Mouse (Mus musculus): ENCODE data around the gene Nfix. TPM values are rescaled to one million over a fixed set of nuclear protein-coding genes. Genes with fewer than 3 reads are reported as not detected.
"Not testable (repeated sequence)": the region's sequence is repeated elsewhere in the genome, so short reads cannot be mapped to it uniquely, and the experiment has no call there.

The Nfix gene
- polyA plus RNA-seq, 1 experiment: 82.8 TPM

DNA sequence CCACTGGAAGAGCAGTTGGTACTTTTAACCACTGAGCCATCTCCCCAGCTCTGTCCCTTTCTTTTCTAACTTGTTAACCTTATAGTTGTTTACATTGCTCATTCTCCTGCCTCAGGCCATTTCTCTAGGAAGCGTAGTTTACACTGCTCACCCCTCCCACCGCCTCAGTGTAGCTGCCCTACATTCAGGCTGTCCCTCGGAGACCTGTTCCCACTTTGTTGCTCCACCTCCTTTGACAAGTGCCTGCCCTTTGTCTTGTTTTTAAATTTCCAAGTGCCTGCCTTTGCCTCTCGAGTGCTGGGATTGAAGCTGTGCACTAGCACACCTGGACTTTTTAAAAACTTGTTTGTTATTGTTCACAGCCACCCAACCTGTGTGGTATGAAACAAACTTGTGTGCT lies 106.8 kb downstream of the Nfix start:
- no peaks in the 10 kb centered on the region for H3K4me1 ChIP-seq (ENCODE audit: control insufficient read depth, insufficient read depth, low read length)
- no peak overlapping the region for H3K4me3 ChIP-seq (ENCODE audit: insufficient read depth, low read length)
- TF ChIP-seq POLR2A (IDR thresholded peaks at IDR 0.05; ENCODE audit: extremely low read depth, insufficient read depth, low read length): no peak
- TF ChIP-seq CTCF (IDR thresholded peaks at IDR 0.05; ENCODE audit: extremely low read depth, insufficient read depth, low read length): no peak

DNA sequence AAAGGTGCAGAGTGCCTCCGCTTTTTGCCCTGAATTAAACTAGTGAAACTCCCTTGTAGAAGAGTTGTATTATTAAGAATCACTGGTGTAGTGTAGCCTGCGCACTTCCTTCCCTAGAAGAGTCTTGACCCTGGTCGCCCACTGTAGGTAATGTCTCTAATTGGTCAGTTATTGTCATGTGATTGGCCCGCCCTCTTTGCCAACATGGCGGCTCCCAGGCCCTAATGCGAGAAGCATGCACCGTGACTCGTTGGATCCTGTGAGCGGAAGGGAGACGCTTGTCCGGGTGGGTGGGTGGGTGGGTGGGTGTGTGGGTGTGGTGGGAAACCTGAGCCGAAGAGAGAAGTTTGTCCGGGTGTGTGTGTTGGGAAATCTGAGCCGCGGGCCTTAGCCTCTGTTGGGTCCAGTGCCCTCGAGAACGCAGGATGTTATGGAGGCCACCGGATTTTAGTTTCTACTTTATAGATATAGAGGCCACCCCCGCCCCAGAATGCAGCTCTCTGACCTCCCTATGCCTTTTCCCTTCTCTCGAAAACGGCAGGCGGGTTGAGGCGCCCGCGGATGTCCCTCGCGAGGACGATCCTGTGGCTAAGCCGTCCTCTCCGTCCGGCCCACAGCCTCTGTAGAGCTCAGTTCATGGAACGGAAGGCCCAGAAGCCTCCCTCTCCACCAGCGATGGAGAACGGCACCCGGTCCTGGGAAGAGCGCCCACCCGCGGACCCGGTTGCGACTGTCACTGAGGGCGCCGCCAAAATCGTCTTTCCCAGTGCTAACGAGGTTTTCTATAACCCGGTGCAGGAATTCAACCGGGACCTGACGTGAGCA lies 110.8 kb downstream of the Nfix start:
- no peak overlapping the region for H3K27ac ChIP-seq (ENCODE audit: insufficient read depth, low read length)
- peak overlapping the region; percentile 60 for H3K4me3 ChIP-seq (ENCODE audit: insufficient read depth, low read length)
- H3K4me1 ChIP-seq (ENCODE audit: control insufficient read depth, insufficient read depth, low read length): peaks cover 12% of the 10 kb centered on the region
- TF ChIP-seq POLR2A (IDR thresholded peaks at IDR 0.05; ENCODE audit: extremely low read depth, insufficient read depth, low read length) (peak; percentile 35; the same call in 1 of the 2 replicates), CTCF (IDR thresholded peaks at IDR 0.05; ENCODE audit: extremely low read depth, insufficient read depth, low read length) (no peak)

More for the DNA sequence above, 106.8 kb downstream of the Nfix start:
- H3K27ac ChIP-seq (ENCODE audit: insufficient read depth, low read length): no peak overlapping the region

DNA sequence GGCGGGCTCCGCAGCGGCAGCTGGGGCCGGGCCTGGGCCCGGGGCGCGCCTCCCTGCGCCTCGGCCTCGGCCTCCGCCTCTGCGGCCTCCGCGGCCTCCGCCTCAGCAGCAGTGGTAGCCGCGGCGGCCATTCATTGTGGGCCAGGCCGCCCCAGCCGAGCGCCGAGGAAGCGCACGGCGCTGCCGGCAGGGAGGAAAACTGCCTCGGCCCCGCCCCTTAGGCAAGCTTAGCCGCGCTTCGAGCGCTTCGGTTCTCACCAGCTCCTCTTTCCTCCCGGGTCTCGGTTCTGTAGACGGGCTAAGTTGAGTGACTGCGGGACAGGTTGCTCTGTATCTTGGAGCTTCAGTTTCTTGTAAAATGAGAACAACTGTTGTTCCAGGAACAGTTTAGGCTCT lies 112.4 kb downstream of the Nfix start, which contains the start of gene Nacc1:
Gene Nacc1 (minus strand): TSS at position 158 of the 396 bp plus-strand sequence.
- Histone ChIP-seq H3K4me1 (ENCODE audit: control insufficient read depth, insufficient read depth, low read length) (peaks cover 15% of the 10 kb centered on the region), H3K27ac (ENCODE audit: insufficient read depth, low read length) (peak within 1 kb of the TSS; percentile 80), H3K4me3 (ENCODE audit: insufficient read depth, low read length) (peak within 1 kb of the TSS; percentile 74)
- TF ChIP-seq POLR2A (IDR thresholded peaks at IDR 0.05; ENCODE audit: extremely low read depth, insufficient read depth, low read length) (no peak), CTCF (IDR thresholded peaks at IDR 0.05; ENCODE audit: extremely low read depth, insufficient read depth, low read length) (no peak)

DNA sequence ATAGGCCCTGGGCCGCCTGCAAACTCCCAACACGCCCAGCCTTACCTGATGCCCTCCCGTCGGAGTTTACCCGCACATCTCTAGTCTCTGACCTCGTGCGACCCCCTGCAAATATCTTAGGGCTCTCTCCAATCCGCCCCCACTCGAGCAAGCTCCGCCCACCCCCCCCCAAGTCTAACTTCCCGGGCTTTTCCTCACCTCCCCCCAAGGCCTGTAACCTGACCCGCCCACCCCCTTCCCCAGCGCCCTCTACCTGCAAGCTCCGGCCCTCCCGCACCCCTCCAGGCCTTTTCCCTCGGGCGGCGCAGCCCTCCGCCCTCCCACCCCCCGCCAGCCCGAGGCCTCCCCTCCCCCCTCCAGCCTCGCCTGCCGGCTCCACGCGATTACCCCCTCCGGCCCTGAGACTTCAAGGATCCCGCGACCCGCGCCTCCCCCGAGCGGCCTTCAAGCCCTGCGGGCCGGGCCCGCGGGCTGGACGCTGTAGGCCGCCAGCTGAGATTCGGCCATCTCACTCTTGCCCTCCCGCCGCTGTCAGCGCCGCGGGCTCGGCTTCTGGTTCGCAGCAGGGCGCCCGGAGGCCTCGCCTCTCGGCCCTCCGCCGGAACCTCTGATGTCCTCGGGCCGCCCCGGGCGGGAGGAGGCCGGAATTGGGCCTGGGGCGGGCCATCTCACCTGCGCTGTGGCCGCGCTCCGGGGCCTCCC lies 113.0 kb downstream of the Nfix start:
- peak overlapping the region; percentile 80; the same call in 1 of the 2 replicates for H3K27ac ChIP-seq (ENCODE audit: insufficient read depth, low read length)
- TF ChIP-seq POLR2A (IDR thresholded peaks at IDR 0.05; ENCODE audit: extremely low read depth, insufficient read depth, low read length): no peak
- no peak for TF ChIP-seq CTCF (IDR thresholded peaks at IDR 0.05; ENCODE audit: extremely low read depth, insufficient read depth, low read length)
- peaks cover 18% of the 10 kb centered on the region for H3K4me1 ChIP-seq (ENCODE audit: control insufficient read depth, insufficient read depth, low read length)
- peak overlapping the region; percentile 74 for H3K4me3 ChIP-seq (ENCODE audit: insufficient read depth, low read length)

DNA sequence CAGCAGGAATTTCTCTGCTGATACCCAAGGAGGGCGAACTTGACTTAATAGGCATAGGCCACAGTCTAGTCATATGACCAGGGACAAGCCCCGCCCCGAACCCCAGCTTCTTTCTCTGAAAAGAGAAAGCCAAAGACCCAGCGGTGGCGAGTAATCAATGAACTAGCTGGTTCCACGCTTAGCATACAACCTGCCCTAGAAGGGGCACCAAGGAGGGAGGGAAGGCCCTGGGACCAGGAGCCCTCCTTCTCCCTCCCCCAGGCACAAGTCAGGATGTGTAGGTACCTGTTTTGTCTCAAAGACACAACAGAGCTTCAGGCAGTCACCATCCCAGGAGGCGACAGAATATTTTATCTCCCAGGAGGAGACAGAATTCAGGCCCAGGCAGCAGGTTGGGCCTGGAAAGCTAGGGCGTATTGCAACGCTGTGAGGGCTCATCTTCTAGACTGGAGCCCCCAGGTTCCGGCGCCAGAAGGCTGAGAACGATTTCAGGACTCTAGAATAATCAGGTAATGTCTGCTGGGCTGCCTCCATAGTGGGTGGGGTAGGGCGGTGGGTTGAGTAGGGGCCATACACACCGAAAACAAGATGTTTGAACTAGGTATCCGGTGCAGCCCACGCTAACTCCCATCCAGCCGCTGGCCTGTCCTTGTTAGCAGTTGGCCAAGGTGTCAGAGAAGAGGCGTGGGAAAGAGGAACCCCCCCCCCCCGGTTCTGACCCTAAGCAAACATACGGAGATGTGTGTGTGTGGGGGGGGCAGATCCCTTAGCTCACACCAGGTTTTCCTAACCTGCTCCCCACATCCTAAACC lies 113.7 kb downstream of the Nfix start, which contains the start of gene Trmt1:
Gene Trmt1 (plus strand): TSS at position 117 of the 812 bp plus-strand sequence.
- TF ChIP-seq CTCF (IDR thresholded peaks at IDR 0.05; ENCODE audit: extremely low read depth, insufficient read depth, low read length): no peak
- TF ChIP-seq POLR2A (IDR thresholded peaks at IDR 0.05; ENCODE audit: extremely low read depth, insufficient read depth, low read length): no peak
- Histone ChIP-seq H3K4me3 (ENCODE audit: insufficient read depth, low read length) (peak within 1 kb of the TSS; percentile 74), H3K27ac (ENCODE audit: insufficient read depth, low read length) (peak within 1 kb of the TSS; percentile 39; the same call in 1 of the 2 replicates), H3K4me1 (ENCODE audit: control insufficient read depth, insufficient read depth, low read length) (peaks cover 19% of the 10 kb centered on the region)

DNA sequence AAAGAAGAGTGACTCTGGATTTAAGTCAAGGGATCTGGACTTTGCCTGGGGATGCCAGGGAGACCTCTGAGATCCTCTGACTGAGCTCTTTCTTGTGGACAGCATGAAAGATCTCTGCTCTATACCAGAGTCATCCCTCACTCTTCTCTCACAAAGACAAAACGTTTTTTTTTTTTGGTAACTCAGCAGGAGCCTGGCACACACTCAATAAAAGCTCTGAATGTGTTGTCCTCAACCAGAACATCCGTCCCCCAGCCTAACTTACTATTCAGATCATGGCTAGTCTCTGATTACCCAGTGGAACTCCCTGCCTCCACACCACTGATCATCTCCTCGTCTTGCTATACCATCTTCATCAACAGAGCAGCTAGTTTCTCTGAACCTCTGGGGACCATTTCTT lies 115.6 kb downstream of the Nfix start:
- H3K27ac ChIP-seq (ENCODE audit: insufficient read depth, low read length): no peak overlapping the region

DNA sequence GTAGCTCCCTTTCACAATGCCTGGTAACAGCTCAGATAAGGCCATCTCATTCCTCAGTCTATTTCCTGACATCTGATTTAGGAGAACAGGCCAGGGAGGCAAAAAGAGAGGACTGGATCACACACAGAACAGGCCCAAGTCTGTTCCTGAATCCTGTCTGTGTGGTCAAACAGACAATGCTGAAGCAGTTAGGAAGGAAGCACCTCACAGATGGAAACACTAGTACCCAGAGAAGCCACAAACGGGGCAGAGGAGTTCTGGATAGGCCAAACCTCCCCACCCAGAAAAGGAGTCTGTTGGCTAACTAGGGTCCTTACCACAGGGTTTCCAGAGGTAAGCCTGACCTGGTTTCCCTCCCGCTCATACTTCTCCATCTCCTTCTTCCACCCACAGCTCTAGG lies 117.9 kb downstream of the Nfix start:
- TF ChIP-seq CTCF (IDR thresholded peaks at IDR 0.05; ENCODE audit: extremely low read depth, insufficient read depth, low read length) (no peak), POLR2A (IDR thresholded peaks at IDR 0.05; ENCODE audit: extremely low read depth, insufficient read depth, low read length) (no peak)
- Histone ChIP-seq H3K4me3 (ENCODE audit: insufficient read depth, low read length) (no peak overlapping the region), H3K27ac (ENCODE audit: insufficient read depth, low read length) (no peak overlapping the region), H3K4me1 (ENCODE audit: control insufficient read depth, insufficient read depth, low read length) (peaks cover 20% of the 10 kb centered on the region)

More for the DNA sequence above, 115.6 kb downstream of the Nfix start:
- Histone ChIP-seq H3K4me1 (ENCODE audit: control insufficient read depth, insufficient read depth, low read length) (peaks cover 20% of the 10 kb centered on the region), H3K4me3 (ENCODE audit: insufficient read depth, low read length) (no peak overlapping the region)
- TF ChIP-seq POLR2A (IDR thresholded peaks at IDR 0.05; ENCODE audit: extremely low read depth, insufficient read depth, low read length): no peak

DNA sequence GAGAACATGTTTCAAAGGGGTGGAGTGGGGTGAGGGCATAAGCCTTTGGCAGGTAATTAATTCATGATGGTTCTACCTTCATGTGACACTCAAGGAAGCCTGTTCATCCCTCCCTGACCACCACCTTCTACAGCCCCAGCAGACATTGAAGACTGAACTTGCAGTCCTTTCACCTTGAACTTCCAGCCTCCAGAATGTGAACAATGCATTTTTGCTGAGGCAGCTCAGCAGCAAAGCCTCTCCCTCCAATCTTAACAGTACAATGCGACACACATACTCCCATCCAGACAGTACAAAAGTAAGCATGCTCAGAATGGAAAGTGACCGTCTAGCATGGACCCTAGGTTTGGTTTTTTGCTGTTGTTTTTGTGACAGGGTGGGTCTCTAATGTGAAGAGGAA lies 118.7 kb downstream of the Nfix start:
- Histone ChIP-seq H3K4me1 (ENCODE audit: control insufficient read depth, insufficient read depth, low read length) (peaks cover 20% of the 10 kb centered on the region), H3K27ac (ENCODE audit: insufficient read depth, low read length) (no peak overlapping the region), H3K4me3 (ENCODE audit: insufficient read depth, low read length) (no peak overlapping the region)
- TF ChIP-seq CTCF (IDR thresholded peaks at IDR 0.05; ENCODE audit: extremely low read depth, insufficient read depth, low read length) (no peak), POLR2A (IDR thresholded peaks at IDR 0.05; ENCODE audit: extremely low read depth, insufficient read depth, low read length) (no peak)

DNA sequence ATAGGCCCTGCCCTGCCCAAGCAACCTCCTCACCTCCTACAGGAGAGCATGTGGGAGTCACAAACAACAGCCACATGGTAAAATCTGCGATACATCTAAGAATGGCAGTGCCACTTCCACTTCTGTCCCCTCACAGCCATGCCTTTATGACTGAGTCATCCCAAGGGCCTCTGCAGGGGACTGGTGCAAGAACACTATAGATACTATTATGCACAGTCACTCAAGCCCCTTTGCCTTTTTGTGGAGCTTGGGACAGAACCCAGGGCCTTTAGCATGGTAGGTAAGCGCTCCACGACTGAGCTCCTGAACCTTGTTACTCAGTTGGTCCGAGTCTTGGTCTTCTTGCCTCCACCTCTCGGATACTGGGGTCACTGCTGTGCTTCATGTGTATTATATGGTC lies 122.8 kb downstream of the Nfix start:
- TF ChIP-seq POLR2A (IDR thresholded peaks at IDR 0.05; ENCODE audit: extremely low read depth, insufficient read depth, low read length) (no peak), CTCF (IDR thresholded peaks at IDR 0.05; ENCODE audit: extremely low read depth, insufficient read depth, low read length) (no peak)
- H3K4me3 ChIP-seq (ENCODE audit: insufficient read depth, low read length): no peak overlapping the region
- no peak overlapping the region for H3K27ac ChIP-seq (ENCODE audit: insufficient read depth, low read length)
- peaks cover 3% of the 10 kb centered on the region; the same call in 1 of the 2 replicates for H3K4me1 ChIP-seq (ENCODE audit: control insufficient read depth, insufficient read depth, low read length)

DNA sequence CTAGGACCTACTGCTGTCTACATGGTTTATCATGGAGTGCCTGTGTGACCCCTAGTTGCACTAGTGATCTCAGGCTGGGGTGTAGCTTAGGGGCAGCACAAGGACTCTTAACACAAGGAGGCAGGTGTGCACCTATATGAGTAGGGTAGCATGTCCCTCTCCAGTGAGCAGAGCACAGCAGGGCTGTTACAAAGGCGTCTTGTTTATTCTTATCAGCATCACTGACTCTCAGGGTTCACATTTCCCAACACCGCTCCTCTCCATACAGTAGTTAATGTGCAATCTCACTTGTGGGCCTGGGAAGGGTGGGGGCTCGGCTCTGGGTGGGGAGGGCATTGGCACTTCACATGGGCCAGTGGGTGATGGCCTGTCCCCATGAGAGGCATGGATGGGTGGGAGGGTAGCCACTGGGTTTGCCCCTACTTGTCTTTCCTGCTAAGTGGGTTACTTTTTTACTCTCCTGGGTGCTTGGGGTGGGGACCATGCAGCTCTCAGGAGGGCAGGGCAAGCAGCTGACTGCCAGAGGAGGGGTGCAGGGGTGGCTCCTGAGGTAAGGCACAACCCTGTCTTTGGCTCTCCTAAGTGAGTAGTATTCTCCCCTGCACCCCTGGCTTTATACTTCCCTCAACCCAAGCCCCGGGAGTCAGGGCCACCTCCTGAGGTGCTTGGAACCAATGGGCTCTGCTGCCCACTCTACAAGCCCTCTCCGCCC lies 129.7 kb downstream of the Nfix start:
- not testable (repeated sequence) for H3K4me1 ChIP-seq (ENCODE audit: control insufficient read depth, insufficient read depth, low read length); H3K4me3 ChIP-seq (ENCODE audit: insufficient read depth, low read length); H3K27ac ChIP-seq (ENCODE audit: insufficient read depth, low read length)

Measured in cortical plate, adult 2 months (tissue).